Mouse (Mus musculus) urinary bladder, adult 2 months (tissue): ENCODE data around the gene Rps24. TPM values are rescaled to one million over a fixed set of nuclear protein-coding genes. Genes with fewer than 3 reads are reported as not detected.
"Not testable (repeated sequence)": the region's sequence is repeated elsewhere in the genome, so short reads cannot be mapped to it uniquely, and the experiment has no call there.

Source experiments
- DNase-seq: peaks from one replicate; pipeline ENCODE4 v3.0.0; 2022; ENCODE audit warnings: low spot score
- polyA plus RNA-seq: library from polyadenylated mRNA; depleted of rRNA; stranded (reverse); fragments of >200 nt; gene quantifications from 2 replicates; pipeline ENCODE4 v1.2.3, GENCODE M21; 2012; rRNA removed

Rps24 gene
- polyA plus RNA-seq: 3,174 and 4,024 TPM in 2 replicates

DNA sequence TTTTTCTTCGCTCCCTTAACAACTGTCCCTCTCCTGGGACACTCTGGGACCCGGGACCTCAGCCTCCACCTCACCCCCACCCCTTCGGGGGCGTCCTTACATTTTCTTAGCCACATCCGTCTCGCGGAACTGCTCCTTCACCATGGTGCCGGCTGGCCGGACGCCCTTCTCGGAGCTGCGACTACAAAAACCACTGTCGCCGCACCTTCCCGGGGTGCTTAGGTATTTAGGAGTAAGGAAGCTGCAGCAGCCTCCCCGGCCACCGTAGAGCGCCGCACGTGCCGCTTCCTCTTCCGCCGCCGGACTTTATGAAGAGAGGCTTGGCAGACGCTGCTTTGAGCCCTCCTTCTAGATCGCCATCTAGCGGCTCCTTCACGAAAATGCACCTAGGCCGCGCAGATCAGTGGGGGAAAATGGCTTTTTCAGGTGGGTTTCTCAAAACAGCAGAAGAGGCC is at the start of gene Rps24, which contains the start of gene Polr3a:
TSS of gene Rps24 (plus strand) at position 353 of the 455 bp plus-strand sequence.
TSS of gene Polr3a (minus strand) at position 286 of the 455 bp plus-strand sequence.
- peak; percentile 77 for DNase-seq

DNA sequence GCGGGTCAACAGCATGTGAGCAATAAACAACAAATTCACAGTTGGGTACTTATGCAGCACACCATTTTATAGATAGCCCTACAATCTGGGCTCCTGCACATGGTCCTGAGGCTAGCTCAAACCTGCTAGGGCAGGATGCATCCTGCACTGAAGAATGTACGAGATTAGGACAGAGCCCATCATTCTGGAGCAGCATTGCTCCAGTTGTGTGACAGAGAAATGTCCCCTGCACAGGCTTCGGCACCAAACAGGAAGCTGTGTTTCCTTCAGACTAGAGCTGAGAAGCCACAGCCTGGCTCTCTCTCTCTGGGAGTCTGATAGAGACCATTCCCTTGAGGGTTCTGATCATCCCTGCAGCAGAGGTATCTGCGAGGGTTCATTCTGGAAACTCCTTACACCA is 43.4 kb upstream of the Rps24 start:
- not testable (repeated sequence) for DNase-seq

DNA sequence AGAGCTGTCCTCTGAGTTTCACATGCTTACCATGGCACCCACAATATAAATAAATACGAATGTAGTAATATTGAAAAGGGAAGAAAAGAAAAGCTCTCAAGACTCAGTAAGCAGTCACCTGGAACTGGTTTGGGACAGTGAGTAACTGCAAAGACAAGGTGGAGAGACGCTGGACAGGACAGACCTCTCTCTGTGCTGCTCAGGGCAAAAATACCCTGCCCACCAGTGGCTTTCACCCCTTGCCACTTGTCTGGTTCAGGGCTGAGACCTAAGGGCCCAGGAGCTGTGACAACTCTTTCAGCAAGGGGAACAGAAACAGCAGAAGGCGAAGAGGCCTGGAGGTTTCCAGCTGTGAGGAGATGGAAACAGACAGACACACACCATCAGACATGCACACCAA is 28.7 kb upstream of the Rps24 start:
- DNase-seq: no peak

DNA sequence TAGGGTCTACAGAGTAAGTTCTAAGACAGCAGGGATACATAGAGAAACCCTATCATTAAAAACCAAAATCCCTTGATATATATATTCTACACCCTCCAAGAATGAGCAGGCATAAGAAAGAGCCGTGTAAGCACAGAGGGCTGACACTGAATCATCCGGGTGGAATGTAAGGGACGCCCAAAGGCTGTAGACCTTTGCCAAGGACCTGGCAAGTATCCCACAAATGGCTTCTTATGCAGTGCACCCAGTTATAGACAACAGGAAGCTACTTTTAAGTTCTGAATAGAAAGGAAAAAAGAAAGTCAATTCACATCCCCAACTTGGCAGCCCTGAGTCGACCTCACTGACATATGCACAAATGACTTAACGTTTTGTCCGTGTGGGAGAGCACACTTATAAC is 18.1 kb upstream of the Rps24 start:
- DNase-seq: no peak

DNA sequence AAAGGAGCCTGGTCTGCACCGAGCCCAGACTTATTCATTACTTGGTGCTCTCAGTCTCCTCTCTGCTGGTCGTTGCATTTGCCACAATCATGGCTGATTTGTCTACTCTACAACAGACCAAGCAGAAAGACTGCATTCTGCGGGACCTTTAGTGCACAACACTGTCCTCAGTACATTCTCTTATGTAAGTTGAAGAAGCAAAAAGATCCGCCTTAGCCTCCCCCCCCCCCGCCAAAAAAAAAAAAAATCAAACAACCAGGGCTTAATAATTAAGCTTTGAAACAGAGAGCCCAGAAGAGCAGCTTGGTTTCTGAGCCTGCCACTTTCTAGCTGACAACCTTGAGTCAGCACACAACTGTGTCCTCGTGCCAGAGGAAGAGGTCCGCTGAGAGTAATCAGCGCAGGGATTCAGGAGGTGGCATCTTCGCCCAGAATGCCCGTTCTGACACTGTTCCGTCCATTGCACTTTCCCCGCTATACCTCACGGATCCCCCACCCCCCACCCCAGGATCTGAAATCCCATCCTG is 621 bp upstream of the Rps24 start:
- no peak for DNase-seq

DNA sequence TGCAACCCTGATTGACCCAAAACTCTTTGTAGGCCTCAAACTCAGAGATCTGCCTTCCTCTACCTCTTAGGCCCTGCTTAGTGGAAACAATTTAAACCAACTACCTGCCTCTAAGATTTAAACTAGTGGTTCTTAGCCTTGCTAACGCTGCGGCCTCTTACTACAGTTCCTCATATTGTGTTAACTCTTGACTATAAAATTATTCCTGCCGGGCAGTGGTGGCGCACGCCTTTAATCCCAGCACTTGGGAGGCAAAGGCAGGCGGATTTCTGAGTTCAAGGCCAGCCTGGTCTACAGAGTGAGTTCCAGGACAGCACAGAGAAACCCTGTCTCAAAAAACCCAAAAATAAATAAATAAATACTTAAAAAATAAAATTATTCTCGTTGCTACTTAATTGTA is 2.8 kb downstream of the Rps24 start:
- DNase-seq: not testable (repeated sequence)

DNA sequence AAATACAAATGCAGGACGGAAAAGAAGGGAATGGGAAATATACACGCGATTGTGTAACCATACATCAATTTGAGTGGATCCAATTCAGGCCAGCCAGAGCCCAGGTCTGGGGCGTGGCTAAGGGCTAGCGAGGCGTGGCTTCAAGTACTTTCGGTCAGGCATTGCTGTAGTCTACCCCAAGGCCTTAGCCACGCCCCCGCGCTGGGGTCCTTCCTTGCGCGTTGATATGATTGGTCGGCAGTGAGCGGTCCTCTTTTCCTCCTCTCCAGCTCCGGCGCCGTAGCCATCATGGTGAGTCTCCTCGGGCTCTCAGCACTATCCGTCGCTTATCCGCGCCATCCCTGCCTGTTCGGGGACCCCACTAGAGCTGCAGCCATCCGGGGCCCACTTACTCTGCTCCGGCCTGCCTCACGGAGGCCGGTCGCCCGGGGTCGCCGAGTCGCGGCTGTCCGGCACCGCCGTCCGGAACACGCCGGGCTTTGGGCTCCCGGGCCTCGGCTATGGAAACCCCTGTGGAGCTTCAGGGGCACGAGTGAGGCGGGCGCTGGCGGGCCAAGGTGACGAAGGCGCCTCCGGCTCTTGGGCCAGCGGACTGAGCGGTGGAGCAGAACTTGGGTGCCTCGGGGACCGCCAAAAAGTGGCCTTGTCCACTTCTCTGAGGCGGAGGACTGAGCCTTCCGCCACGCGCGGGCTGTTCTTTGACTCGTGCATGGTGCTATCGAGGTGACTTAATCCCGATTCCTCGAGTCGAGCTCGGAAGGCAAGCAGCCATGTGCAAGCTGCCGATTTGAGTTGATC is 3.7 kb downstream of the Rps24 start:
- peak; percentile 87 for DNase-seq

DNA sequence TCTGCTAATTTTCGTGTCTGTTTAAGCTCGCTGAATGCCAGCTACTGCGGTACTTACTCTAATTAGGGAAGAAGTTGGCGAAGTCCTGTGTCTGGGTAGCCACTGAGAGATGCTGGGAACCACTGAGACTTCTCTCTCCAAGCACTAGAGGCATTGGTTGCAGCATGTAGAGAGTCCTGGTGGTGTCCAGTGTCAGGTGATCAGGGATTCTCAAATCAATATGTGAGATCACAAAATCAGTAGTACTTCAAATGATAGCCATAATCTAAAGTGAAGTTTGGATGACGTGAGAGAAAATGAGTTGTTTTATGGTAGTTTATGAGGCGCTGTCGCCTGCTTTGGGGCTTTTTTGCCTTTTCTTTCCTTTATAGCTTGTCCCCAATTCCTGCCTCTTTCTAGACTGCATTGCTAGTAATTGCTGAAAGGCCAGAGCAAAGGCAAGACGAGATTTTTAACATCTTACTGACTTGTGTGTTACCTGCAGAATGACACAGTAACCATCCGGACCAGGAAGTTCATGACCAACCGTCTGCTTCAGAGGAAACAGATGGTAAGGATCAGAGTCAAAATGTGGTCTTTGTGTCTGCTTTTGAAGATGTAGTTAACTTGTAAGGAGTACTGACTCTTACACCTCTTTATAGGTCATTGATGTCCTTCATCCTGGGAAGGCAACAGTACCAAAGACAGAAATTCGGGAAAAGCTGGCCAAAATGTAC is 4.5 kb downstream of the Rps24 start:
- DNase-seq: no peak

DNA sequence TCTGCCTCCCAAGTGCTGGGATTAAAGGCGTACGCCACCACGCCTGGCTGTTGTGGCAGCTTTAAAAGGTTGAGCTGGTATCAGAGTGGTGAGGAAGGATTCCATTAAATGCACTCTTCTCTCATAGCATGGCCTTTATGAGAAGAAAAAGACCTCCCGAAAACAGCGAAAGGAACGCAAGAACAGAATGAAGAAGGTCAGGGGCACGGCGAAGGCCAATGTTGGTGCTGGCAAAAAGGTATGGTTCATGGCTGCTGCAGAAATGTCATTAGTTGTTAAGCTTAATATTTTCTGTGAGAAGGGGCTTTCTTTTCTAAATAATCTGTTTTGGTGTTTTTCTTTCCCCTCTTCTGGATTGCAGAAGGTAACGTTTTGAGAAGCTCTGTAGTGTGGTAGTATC is 6.3 kb downstream of the Rps24 start:
- no peak for DNase-seq

DNA sequence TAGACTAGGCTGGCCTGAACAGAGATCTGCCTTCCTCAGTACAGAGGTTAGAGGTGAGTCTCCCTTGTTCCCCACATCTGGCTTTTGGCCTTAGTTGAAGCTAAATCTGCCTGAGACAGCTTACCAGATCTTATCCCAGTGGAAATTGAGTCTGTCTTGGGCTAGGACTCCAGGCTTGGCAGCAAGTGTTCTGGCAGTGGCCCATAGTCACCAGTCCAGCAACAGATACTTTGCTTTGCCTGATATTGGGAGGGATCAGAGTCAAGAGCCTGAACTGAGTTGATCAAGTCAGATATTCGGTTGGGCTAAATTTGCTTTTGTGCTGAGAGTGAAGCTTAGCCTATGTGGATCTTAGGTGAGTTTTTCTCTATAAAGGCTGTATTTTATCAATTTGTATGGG is 9.6 kb downstream of the Rps24 start:
- no peak for DNase-seq

DNA sequence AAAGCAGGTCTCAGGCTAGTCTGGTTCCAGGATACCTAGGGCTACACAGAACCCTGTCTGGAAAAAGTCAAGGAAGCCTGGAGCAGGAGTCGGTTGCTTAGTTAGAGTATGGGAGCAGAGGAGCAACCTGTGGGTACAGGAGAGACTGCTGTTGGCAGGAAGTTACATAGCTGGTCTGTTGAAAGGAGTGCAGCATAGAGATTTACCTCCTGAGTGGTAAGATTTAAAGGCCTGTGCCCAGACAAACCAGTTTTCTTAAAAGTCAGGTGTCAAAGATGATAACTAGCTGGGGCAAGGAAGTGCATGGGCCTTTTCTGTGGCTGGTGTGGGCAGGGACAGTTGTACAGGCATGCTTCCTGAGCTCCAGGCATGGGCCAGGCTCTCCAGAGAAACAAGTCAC is 10.5 kb downstream of the Rps24 start:
- no peak for DNase-seq

DNA sequence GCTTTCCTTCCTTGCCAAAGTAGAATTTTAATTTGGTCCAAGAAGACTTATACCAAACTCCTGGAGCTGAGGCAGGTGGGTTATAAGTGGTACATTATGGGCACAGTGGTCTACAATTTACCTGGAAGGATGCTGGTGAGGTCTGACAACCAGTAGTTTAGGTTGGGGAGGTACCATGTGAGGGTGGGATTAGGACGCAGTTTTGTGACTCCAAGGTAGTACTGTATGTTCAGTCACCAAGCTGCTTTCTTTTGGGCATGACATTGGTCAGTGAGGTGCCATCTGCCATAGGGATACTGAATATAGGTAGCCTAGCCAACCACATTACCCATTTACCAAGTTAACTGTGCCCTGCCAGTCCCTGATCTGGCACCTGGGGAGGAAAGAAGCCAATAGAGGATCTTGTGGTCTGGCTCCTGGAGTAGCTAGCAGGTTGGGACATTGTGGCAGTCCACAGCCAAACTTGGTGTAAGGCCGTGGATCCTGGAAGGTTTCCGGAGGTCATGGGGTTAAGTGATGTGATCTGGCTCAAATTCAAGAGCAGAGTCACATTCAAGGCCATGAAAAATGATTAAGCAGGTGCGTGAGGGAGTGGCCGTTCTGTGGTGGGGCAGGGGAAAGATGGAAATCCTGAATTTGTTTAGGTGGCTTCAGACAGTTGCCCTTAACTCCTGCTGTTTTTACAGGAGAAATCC is 11.8 kb downstream of the Rps24 start:
- no peak for DNase-seq

DNA sequence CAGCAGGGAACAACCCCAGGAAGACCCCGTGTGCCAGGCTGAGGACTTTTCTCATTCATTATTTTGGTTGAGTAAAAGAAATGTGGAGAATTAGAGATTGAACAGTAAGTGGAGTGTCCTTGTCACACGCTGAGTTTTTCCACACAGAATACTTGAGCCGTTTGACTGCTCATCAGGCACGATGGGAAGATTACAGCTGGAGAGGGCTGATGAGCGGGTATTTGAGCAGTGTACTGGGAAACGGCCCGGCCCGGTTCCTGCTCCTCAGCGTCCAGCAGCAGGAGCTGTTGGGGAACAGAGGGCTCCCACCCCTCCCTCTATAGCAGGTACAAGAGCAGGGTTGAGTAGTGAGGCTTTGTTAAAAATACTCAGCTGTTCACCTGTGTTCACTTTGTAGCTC is 12.6 kb downstream of the Rps24 start:
- DNase-seq: no peak

DNA sequence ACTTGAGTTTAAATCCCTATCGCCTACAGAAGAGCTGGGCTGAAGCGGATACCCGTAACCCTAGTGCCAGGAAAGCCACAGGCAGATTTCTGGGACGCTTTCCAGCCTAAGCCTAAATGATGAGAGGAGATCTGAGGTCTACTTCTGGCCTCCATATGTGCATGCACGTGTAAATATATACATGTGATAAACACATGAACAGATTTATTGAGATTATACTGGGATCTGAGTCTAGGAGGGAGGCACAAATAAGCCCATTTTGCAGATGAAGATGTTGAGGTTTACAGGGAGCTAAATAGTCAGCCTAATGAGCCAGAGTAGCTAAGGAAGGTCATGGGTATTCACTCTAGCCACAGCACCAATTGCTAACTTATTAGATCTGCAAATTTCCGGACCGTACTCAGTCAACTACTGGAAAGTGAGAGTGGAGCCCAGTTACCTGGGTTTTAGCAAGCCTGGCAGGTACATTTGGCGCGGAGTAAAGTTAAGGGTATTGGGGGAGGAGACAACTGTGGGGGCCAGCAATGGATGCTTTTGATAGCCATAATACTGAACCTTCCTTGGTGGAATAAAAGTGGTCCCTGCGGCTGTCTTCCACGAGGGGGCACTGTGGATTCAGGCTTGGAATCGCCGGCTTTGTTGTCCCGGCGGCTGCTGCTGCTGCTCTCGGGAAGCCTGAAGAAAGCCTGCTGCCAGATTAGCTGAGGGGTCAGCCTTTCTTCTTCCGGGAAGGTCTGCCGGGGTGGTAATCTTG is 13.3 kb downstream of the Rps24 start:
- peak; percentile 64 for DNase-seq

DNA sequence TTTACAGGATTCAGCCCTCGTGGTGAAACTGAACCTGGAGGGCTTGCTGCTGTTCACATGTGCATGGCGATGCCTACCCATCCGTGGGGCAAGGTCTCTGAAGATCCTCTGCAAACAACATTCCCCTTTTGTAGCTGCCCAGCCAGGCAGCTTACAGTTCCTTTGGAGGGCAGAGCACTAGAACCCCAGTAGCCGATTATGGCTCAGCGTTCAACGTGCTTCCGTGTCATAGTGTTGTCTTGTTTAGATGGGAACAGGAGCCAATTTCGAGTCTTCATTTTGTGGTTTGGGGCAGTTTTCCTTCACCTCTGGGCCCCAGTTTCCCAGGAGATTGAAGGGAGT is 13.9 kb downstream of the Rps24 start:
- no peak for DNase-seq

DNA sequence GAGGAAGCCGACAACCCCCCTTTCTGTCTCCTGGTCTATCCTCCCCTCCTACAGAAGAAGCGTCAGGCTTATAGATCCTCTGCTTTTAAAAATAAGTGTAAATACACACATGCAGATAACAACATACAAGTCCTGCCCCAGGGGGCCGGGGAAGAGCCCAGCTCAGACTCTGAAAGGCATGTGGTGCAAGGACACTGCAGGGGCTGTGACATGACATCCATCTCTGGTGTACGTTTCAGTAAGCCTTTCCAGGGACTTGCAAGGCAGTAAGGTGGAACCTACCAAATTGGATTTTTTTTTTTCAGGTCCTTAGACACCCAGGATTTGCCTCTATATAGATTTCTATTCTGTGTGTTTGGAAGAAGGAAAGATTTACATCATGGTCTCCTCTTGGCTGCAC is 14.3 kb downstream of the Rps24 start:
- DNase-seq: no peak

DNA sequence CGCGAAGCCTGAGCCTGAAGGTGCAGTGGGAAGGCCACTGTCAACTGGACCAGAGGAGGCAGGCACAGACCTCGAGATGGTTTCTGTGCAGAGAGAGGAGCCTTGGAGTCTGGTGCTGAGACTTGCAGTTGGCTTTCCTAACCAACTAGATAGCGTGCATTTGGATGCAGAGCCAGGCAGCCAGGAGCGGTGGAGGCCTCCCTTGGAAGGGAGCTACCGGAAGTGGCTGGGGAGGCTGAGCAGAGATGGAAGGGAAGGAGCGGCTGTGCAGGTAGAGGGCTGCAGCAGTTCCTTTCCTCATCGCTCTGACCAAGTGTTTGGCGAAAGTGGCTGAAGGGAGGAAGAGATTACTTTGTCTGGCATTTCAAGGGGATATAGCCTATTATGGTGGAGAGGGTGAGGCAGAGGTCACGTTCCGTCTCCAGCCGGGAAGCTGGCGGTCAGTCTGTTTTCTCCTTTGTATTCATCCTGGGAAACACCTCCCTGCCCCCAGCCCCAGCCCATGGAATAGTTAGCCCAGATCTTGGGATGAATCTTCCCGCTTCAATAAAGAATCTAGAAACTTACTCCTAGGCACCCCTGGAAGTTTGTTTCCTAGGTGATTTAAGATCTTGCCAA is 20.6 kb downstream of the Rps24 start:
- no peak for DNase-seq

DNA sequence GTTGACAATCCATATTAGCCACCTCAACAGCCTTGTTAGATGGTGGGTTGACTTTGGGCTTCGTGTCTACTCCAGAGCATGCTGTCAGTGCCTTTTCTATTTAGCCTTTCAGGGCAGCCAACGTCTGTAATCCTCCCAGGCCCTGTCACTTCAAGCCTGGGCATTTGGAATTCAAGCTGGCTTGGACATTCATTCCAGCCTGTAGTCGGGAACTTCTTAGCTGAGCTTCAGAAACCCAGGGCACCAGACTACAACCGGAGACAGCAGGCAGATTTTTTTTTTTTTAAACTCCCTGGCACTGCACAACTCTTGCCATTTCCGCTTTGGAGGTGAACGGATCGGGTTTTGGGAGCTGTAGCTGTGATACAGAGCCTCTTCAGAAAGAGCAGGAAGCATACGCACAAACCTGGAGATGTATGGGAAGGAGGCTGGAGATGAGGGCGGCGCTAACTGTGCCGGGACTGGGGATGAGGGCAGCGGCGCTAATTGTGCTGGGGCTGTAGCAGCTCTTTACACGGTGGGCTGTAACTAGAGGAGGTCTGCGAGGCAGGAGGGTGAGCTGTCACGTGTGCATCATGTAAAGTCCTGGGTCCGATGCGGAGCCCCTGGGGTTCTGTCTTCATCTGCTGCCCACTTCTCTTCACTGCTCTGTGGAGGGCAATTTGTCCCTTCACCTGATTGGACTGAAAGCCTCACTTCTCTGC is 21.3 kb downstream of the Rps24 start:
- no peak for DNase-seq

DNA sequence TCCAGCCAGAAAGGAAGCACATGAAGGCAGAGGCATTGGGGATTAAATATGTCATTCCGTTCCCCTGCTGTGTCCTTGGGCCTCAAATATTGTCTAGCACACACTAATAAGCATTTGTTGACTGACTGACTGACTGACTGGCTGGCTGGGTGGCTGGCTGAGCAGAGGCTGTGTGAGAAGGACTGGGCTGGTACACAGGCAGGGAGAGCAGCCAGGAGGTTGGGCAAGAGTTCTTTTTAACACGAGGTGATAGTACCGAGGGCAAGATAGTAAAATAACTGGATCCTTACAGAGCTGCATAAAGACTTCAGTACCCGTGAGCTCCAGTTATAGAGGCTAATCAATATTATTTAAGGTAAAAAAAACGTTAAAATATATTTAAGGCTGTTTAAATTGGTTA is 22.6 kb downstream of the Rps24 start:
- no peak for DNase-seq

DNA sequence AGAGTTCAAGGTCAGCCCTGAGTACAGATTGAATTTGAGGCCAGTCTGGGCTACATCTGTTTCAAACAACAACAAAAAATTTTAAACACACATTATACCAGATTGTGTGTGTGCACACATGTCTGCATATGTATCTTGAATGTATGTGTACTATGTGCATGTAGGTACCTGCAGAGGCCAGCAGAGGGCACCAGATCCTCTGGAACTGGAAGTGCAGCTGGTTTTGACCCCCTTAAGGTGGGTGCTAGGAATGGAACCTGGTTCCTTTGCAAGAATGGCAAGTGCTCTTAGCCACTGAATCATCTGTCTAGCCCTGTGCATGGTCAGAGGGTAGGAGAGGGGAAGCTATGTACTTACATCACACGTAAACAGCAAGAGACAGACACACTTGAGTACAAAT is 23.3 kb downstream of the Rps24 start:
- no peak for DNase-seq

DNA sequence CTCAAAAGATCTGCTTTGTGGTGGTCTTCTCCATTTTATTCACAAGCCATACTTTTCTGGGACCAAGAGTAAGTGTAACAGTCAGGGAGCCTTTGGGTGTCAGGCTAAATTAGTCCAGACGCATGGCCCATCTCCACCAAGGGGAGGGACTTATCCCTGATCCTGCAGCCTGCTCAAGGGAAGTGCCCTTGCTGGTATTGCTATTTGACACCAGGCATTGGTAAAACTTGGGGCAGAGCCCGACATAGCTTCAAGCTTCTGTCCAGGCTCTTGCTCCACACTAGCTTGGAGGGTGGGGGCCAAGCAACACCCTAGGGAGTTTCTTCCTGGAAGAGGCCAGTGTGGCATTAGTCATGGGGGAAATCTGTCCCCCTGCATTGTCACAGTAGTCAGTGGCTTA is 23.8 kb downstream of the Rps24 start:
- no peak for DNase-seq
